Mouse (Mus musculus) brain, embryonic 18.5 days (tissue): Measurements from ENCODE around the gene Pank2.

Experiments used
- DNase-seq: peaks from one replicate; pipeline ENCODE4 v3.0.0-alpha.2; 2012; ENCODE audit warnings: low read depth, low spot score

The Pank2 gene

DNA sequence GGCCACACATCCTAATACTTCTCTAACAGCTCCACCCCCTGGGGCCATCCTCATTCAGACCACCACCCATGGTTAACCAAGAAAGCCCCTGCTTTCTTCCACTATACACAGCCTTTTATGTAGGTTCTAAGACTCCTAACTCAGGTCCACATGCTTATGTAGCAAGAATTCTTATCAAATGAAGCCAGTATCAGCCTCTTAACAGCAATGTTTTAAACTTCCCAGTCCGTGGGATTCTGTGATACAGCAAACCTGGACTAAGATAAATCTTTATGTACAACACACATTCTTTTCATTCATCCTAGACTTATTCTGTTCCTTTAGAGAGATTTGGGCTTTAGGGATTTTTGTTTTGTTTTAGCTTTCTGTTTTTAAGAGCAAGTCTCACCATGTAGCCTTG is 61.4 kb downstream of the Pank2 start:
- no peak for DNase-seq

DNA sequence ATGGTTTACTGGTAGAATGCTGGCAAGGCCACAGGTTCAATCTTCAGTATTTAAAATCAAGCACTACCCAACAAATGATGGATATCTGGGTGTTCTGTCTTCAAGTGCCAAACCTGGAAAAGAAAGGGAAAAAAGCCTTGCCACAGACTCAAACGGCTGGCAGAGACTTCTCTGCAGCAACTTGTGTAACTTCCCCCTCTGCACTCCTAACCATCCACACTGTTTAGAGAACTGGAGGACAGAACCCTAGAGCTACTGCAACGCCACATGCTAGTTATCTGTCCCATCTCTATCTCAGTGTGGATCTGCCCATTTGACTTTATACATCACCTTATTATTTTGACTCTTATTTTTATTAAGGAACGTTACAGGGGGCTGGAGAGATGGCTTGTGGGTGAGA is 63.7 kb downstream of the Pank2 start:
- DNase-seq: no peak

DNA sequence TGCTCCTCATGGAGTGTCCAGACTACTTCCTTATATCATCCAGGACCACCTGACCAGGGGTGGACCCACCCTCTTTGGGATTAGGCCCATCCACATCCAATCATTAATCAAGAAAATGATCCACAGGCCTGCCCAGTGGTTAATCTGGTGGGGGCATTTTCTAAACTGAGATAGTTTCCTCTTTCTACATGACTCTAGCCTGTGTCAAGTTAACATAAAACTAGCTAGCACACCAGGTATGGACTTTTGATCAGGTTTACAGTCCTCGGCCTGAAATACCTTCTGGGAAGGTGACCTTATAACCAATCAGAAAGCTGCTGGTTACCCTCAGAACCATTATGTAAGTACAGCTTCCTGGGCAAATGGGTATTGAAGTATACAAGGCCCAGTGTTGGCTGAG is 66.7 kb downstream of the Pank2 start:
- no peak for DNase-seq

DNA sequence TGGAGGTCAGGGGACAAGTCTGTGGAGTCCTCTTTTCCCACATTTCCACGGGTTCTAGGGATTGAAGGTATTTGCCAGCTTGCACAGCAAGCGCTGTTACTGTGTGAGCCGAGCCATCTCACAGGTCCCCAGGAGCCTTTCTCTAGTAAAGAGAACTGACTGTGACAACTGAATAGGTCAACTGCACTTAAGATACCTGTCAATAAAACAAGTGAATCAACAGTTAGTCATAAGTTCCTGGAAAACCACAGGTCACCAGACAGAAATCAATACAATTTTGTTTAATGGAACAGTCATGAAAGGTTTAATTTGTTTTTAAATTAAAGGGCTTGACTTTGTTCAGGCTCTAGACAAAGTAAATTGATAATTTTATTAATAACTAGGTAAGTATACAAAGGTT is 68.3 kb downstream of the Pank2 start:
- DNase-seq: no peak

DNA sequence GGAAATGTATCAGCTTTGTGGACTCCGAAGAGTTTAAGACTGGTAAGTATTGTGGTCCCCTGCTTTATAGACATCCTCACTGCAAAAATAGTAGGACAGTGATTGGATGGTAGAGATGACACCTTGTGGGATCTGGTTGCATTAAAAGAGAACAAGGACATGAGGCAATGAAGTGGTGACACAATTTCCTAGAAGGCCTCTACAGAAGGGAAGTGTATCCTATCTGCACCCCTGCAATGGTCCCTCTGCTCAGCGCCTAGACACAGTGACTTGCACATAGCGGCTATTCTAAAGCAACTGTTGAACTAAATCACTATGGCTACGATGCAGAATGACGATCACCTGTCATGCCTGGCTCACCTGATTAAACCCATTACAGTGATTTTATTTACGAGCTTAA is 75.3 kb downstream of the Pank2 start:
- no peak for DNase-seq

DNA sequence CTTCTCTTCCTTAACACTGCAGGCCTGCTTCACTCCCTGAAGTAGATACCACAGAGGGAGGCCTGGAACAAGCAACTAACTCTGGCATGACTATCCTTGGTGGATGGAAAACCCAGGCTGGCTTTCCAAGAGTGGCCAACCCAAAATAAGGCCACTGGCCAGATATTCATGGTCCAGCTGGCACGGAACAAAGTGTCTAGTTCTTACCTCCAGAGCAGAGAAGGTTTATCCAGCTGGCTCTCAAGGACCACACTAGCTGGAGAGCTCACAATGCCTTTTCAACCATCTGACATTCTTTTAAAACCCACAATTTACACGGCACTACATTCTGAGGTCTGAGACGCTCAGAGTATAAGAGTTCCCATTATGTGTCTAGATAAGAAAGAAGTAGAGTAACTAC is 82.2 kb downstream of the Pank2 start:
- DNase-seq: no peak

DNA sequence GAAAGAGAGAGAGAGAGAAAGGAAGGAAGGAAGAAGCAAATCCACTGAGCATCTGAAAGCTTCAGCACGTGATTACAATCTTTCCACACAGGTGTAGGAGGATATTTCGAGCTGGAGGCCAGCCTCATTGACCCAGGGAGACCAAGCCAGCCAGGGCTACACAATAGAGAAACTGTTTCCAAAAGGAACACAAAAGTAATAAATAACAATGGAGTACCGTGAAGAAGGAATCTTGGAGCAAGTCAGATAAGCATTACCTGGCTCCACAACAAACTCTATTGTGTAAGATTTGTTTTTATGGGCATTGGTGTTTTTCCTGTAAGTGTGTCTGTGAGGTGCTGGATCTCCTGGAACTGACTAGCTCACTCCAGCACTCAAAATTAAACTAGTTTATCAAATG is 83.3 kb downstream of the Pank2 start:
- DNase-seq: no peak
